Mouse (Mus musculus) thymus, adult 2 months (tissue): ENCODE measurements around the gene Ids.

Source experiments
- CTCF ChIP-seq: fragments of 200-500 bp; IDR thresholded peaks from 2 replicates; pipeline ENCODE4 v1.5.1; 2012; ENCODE audit warnings: mild to moderate bottlenecking, control low read depth, low read length, moderate library complexity, borderline replicate concordance; ENCODE audit not compliant: control insufficient read depth, poor library complexity, insufficient read depth; ENCODE audit errors: extremely low read depth
- POLR2A ChIP-seq: fragments of 200-500 bp; IDR thresholded peaks from 2 replicates; pipeline ENCODE4 v1.6.1; 2012; ENCODE audit warnings: mild to moderate bottlenecking, low read length, control low read depth, moderate library complexity; ENCODE audit not compliant: control insufficient read depth, poor library complexity, insufficient read depth; ENCODE audit errors: extremely low read depth

DNA sequence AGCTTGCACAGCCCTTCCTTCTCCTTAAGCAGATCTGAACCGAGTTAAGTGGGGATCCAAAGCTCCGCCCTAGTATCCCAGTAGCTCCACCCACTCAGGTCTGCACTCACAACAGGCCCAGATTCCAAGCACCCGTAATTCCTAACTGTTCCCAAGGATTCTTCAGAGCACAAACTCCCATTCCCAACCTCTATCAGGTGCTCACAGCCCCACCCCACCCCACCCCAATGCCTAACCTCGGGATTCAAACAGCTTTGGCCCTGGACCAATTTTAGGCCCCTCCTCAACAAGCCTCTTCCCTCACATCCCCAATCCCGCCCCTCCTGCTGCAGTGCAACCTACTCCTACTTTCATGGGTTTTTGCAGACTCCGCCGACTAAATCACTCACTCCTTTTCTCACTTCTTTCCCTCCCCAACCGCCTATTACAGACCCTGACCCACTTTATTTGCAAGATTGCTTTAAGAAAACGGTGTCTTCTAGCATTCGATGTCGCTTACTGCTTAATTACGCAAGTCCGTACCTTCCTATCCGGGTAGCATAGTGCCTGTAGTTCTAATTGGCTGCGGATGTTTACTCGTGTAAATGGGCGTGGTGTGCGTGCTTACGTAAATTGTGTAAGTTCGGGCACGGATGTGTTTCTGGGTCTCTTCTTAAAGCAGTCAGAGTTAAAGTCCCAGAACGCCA, 20.5 kb upstream of the Ids start, which contains the start of gene 1110012L19Rik:
- TF ChIP-seq POLR2A (no peak), CTCF (no peak)
